Mouse (Mus musculus) midbrain, embryonic 14.5 days (tissue): ENCODE measurements around the gene Ttc9b. TPM values are rescaled to one million over a fixed set of nuclear protein-coding genes. Genes with fewer than 3 reads are reported as not detected.
"Not testable (repeated sequence)": the region's sequence is repeated elsewhere in the genome, so short reads cannot be mapped to it uniquely, and the experiment has no call there.

Source experiments
- ATAC-seq: fragments of 200-750 bp; cut with Nextera tagmentation; 2 replicates; pipeline ENCODE4 v1.8.0; 2017; ENCODE audit warnings: moderate number of reproducible peaks, moderate library complexity; ENCODE audit not compliant: low FRiP score, low TSS enrichment
- DNase-seq: peaks from one replicate; pipeline ENCODE4 v3.0.0-alpha.2; 2015
- H3K27ac ChIP-seq: fragments of 300-500 bp; sonication (generic); replicated peaks from 2 replicates; pipeline ENCODE4 v1.5.1; 2014; ENCODE audit warnings: mild to moderate bottlenecking, low read depth, low read length, moderate library complexity
- H3K27me3 ChIP-seq: fragments of 300-500 bp; sonication (generic); 2 replicates; pipeline ENCODE4 v1.6.1; 2014; ENCODE audit warnings: low read length, control low read depth, mixed read lengths; ENCODE audit not compliant: control insufficient read depth, insufficient read depth
- H3K36me3 ChIP-seq: fragments of 300-500 bp; sonication (generic); 2 replicates; pipeline ENCODE4 v1.6.1; 2014; ENCODE audit warnings: low read length, control low read depth; ENCODE audit not compliant: control insufficient read depth, insufficient read depth
- H3K4me1 ChIP-seq: fragments of 300-500 bp; sonication (generic); 2 replicates; pipeline ENCODE4 v1.6.1; 2014; ENCODE audit warnings: mild to moderate bottlenecking, antibody characterized with exemption, low read length, control low read depth; ENCODE audit not compliant: control insufficient read depth, insufficient read depth
- H3K4me2 ChIP-seq: fragments of 300-500 bp; sonication (generic); 2 replicates; pipeline ENCODE4 v1.6.1; 2014; ENCODE audit warnings: mild to moderate bottlenecking, low read length, moderate library complexity
- H3K4me3 ChIP-seq: fragments of 300-500 bp; sonication (generic); replicated peaks from 2 replicates; pipeline ENCODE4 v1.5.1; 2014; ENCODE audit warnings: low read depth, low read length
- H3K9ac ChIP-seq: fragments of 300-500 bp; sonication (generic); replicated peaks from 2 replicates; pipeline ENCODE4 v1.6.1; 2014; ENCODE audit warnings: mild to moderate bottlenecking, low read length, moderate library complexity
- H3K9me3 ChIP-seq: fragments of 300-500 bp; sonication (generic); 2 replicates; pipeline ENCODE4 v1.6.1; 2016; ENCODE audit warnings: low read length, control low read depth, mixed read lengths; ENCODE audit not compliant: control insufficient read depth
- WGBS: fragments of 180-500 bp; shearing (Covaris S2); extraction: QIAGEN DNeasy Blood & Tissue Kit; methylation state at CpG from one replicate; pipeline ENCODE4 v1.1.7; 2014; 5-methylcytosine and 5-hydroxymethylcytosine counted together
- polyA plus RNA-seq: library from polyadenylated mRNA; unstranded; fragments of >200 nt; fragmentation: Nextera tagmentation; extraction: Ambion mirVana; gene quantifications from 2 replicates; pipeline ENCODE4 v1.2.1, GENCODE M21; 2014

Ttc9b gene
- polyA plus RNA-seq, 1 experiment from 2014 or later, result 71.3 TPM

- not testable (repeated sequence) for H3K4me1 ChIP-seq, H3K9me3 ChIP-seq, DNase-seq, H3K4me3 ChIP-seq, H3K27ac ChIP-seq, H3K4me2 ChIP-seq, H3K27me3 ChIP-seq, H3K9ac ChIP-seq, ATAC-seq
- peaks cover 66% of the 10 kb centered on the region for H3K36me3 ChIP-seq
- WGBS, result 97% methylated on average over 7 of the region's 7 CpGs
Observed at GRCm38 (mm10) chr7:27628816-27629215, 24.9 kb upstream of the Ttc9b start.

- H3K36me3 ChIP-seq, result peaks cover 66% of the 10 kb centered on the region
- ATAC-seq (no peak), DNase-seq (no peak)
- H3K9me3 ChIP-seq, result no peaks in the 10 kb centered on the region
- H3K9ac ChIP-seq, result no peak overlapping the region
- H3K27me3 ChIP-seq, result no peaks in the 10 kb centered on the region
- H3K4me2 ChIP-seq, result no peak overlapping the region
- no peak overlapping the region for H3K27ac ChIP-seq
- H3K4me3 ChIP-seq, result no peak overlapping the region
- WGBS, result 98% methylated on average over 4 of the region's 4 CpGs
- H3K4me1 ChIP-seq, result no peaks in the 10 kb centered on the region
Observed at GRCm38 (mm10) chr7:27631439-27631838, 22.3 kb upstream of the Ttc9b start.

GRCm38 (mm10) chr7:27633166-27633565 is 20.5 kb upstream of the Ttc9b start:
- H3K36me3 ChIP-seq, result peaks cover 69% of the 10 kb centered on the region
- no peak overlapping the region for H3K4me3 ChIP-seq
- no peak overlapping the region for H3K9ac ChIP-seq
- H3K27ac ChIP-seq, result no peak overlapping the region
- H3K4me2 ChIP-seq, result no peak overlapping the region
- no peak for ATAC-seq
- no peaks in the 10 kb centered on the region for H3K4me1 ChIP-seq
- H3K27me3 ChIP-seq, result no peaks in the 10 kb centered on the region
- DNase-seq, result no peak
- H3K9me3 ChIP-seq, result no peaks in the 10 kb centered on the region
- 98% methylated on average over 6 of the region's 6 CpGs for WGBS

GRCm38 (mm10) chr7:27634691-27635090 is 19.0 kb upstream of the Ttc9b start:
- H3K4me1 ChIP-seq, result no peaks in the 10 kb centered on the region
- no peak overlapping the region for H3K4me2 ChIP-seq
- no peak overlapping the region for H3K9ac ChIP-seq
- H3K4me3 ChIP-seq, result no peak overlapping the region
- peaks cover 54% of the 10 kb centered on the region for H3K36me3 ChIP-seq
- DNase-seq, result no peak
- H3K27ac ChIP-seq, result no peak overlapping the region
- H3K27me3 ChIP-seq, result no peaks in the 10 kb centered on the region
- no peak for ATAC-seq
- H3K9me3 ChIP-seq, result no peaks in the 10 kb centered on the region
- 96% methylated on average over 6 of the region's 6 CpGs for WGBS

- not testable (repeated sequence) for H3K4me1 ChIP-seq, H3K4me3 ChIP-seq, H3K9me3 ChIP-seq, ATAC-seq, H3K27me3 ChIP-seq, H3K9ac ChIP-seq, H3K27ac ChIP-seq, H3K4me2 ChIP-seq, DNase-seq
- WGBS, result 97% methylated on average over 2 of the region's 2 CpGs
- H3K36me3 ChIP-seq, result peaks cover 53% of the 10 kb centered on the region
Observed at GRCm38 (mm10) chr7:27635094-27635493, 18.6 kb upstream of the Ttc9b start.

- Histone ChIP-seq H3K9ac (no peak overlapping the region), H3K4me1 (no peaks in the 10 kb centered on the region), H3K4me3 (no peak overlapping the region), H3K9me3 (no peaks in the 10 kb centered on the region), H3K4me2 (no peak overlapping the region), H3K27ac (no peak overlapping the region), H3K36me3 (0 out of 2 replicates have a peak, but pooled peaks cover 3% of the 10 kb centered on the region), H3K27me3 (no peaks in the 10 kb centered on the region)
- ATAC-seq (no peak), DNase-seq (no peak)
- 71% methylated on average over 1 of the region's 1 CpGs for WGBS
Observed at GRCm38 (mm10) chr7:27644471-27644870, 9.2 kb upstream of the Ttc9b start.

GRCm38 (mm10) chr7:27646516-27646915 is 7.2 kb upstream of the Ttc9b start:
- Histone ChIP-seq H3K4me3 (no peak overlapping the region), H3K4me1 (no peaks in the 10 kb centered on the region), H3K9me3 (no peaks in the 10 kb centered on the region), H3K9ac (no peak overlapping the region), H3K27ac (no peak overlapping the region), H3K27me3 (no peaks in the 10 kb centered on the region), H3K36me3 (no peaks in the 10 kb centered on the region), H3K4me2 (no peak overlapping the region)
- DNase-seq (no peak), ATAC-seq (no peak)
- WGBS, result 89% methylated on average over 7 of the region's 7 CpGs

GRCm38 (mm10) chr7:27647281-27648002 is 6.3 kb upstream of the Ttc9b start:
- Histone ChIP-seq H3K4me3 (no peak overlapping the region), H3K9me3 (no peaks in the 10 kb centered on the region), H3K4me2 (no peak overlapping the region), H3K27me3 (no peaks in the 10 kb centered on the region), H3K9ac (no peak overlapping the region), H3K4me1 (no peaks in the 10 kb centered on the region), H3K36me3 (no peaks in the 10 kb centered on the region), H3K27ac (no peak overlapping the region)
- WGBS, result 83% methylated on average over 6 of the region's 6 CpGs
- no peak for DNase-seq
- no peak for ATAC-seq

- no peak overlapping the region for H3K4me2 ChIP-seq
- H3K27me3 ChIP-seq, result no peaks in the 10 kb centered on the region
- no peaks in the 10 kb centered on the region for H3K9me3 ChIP-seq
- no peak overlapping the region for H3K4me3 ChIP-seq
- ATAC-seq, result no peak
- H3K4me1 ChIP-seq, result peaks cover 7% of the 10 kb centered on the region; the same call in 1 of the 2 replicates
- H3K9ac ChIP-seq, result no peak overlapping the region
- 96% methylated on average over 11 of the region's 11 CpGs for WGBS
- H3K27ac ChIP-seq, result no peak overlapping the region
- H3K36me3 ChIP-seq, result no peaks in the 10 kb centered on the region
- DNase-seq, result no peak
Observed at GRCm38 (mm10) chr7:27649723-27650122, 4.0 kb upstream of the Ttc9b start.
